In the genomic region with DNA sequence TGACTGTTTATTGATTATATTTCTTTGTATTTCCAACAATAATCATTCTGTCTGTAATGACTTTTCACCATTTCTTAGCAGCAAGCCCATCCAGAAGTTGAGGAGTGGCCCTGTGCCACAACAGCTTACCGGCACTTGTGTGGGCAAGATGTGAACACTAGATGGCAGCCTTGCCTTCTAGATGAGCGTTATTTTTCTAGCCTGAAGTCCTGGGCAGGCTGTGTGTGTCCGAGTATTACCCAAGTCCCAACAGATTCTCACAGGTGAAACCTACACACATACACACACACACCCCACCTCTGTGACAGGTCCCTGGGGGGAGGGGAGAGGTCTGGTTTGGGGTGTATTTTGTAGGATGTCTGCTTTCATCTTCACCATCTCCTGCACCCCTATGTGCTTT, we compare ENCODE assay signal across 8 mouse cellular contexts. TPM values are rescaled to one million over a fixed set of nuclear protein-coding genes. Genes with fewer than 3 reads are reported as not detected.
A peak's percentile ranks its signal among the peaks of the same experiment; 100 is the strongest.
DNase-seq lines count a peak whose midpoint lies in the region; ATAC-seq and TF ChIP-seq lines count a peak whose summit lies in the region.

No protein-coding gene starts in this region.

- H3K27ac ChIP-seq in bone marrow, adult 2 months (ENCODE audit: control insufficient read depth, insufficient read depth, low read depth, low read length, poor library complexity) = no peak overlapping the region
- H3K27ac ChIP-seq in embryonic fibroblast, embryonic 13.5 days (ENCODE audit: insufficient read depth, low read length) = no peak overlapping the region
- H3K27ac ChIP-seq in heart, embryonic 10.5 days = no peak overlapping the region
- no peak overlapping the region for H3K27ac ChIP-seq in liver, embryonic 12.5 days
- no peak overlapping the region for H3K27ac ChIP-seq in neural tube, embryonic 12.5 days

- no peaks in the 10 kb centered on the region for H3K9me3 ChIP-seq in heart, embryonic 10.5 days
- no peaks in the 10 kb centered on the region for H3K9me3 ChIP-seq in liver, embryonic 12.5 days (replicated peaks)
- H3K9me3 ChIP-seq in neural tube, embryonic 12.5 days = no peaks in the 10 kb centered on the region

- TF ChIP-seq POLR2A in bone marrow, adult 2 months (IDR thresholded peaks at IDR 0.05; ENCODE audit: borderline replicate concordance, control insufficient read depth, low read depth, low read length) = no peak
- no peak for TF ChIP-seq POLR2A in embryonic fibroblast, embryonic 13.5 days (IDR thresholded peaks at IDR 0.05; ENCODE audit: low read depth, low read length)

- H3K4me3 ChIP-seq in bone marrow, adult 2 months (replicated peaks; ENCODE audit: control insufficient read depth, low read depth, low read length) = no peak overlapping the region
- H3K4me3 ChIP-seq in embryonic fibroblast, embryonic 13.5 days (ENCODE audit: insufficient read depth, low read length) = no peak overlapping the region
- H3K4me3 ChIP-seq in heart, embryonic 10.5 days = no peak overlapping the region
- no peak overlapping the region for H3K4me3 ChIP-seq in liver, embryonic 12.5 days
- H3K4me3 ChIP-seq in neural tube, embryonic 12.5 days = no peak overlapping the region

- no peaks in the 10 kb centered on the region; the same call in 1 of the 2 replicates for H3K27me3 ChIP-seq in heart, embryonic 10.5 days (ENCODE audit: insufficient read depth, poor library complexity, severe bottlenecking)
- no peaks in the 10 kb centered on the region; the same call in 1 of the 2 replicates for H3K27me3 ChIP-seq in liver, embryonic 12.5 days (replicated peaks)
- H3K27me3 ChIP-seq in neural tube, embryonic 12.5 days (replicated peaks) = no peaks in the 10 kb centered on the region

- no peak overlapping the region for H3K9ac ChIP-seq in liver, embryonic 12.5 days
- no peak overlapping the region for H3K9ac ChIP-seq in neural tube, embryonic 12.5 days

- H3K4me1 ChIP-seq in bone marrow, adult 2 months (ENCODE audit: control insufficient read depth, insufficient read depth, low read length) = no peaks in the 10 kb centered on the region
- H3K4me1 ChIP-seq in embryonic fibroblast, embryonic 13.5 days (ENCODE audit: control insufficient read depth, insufficient read depth, low read length) = no peaks in the 10 kb centered on the region
- H3K4me1 ChIP-seq in heart, embryonic 10.5 days = no peaks in the 10 kb centered on the region
- H3K4me1 ChIP-seq in liver, embryonic 12.5 days = no peaks in the 10 kb centered on the region
- no peaks in the 10 kb centered on the region for H3K4me1 ChIP-seq in neural tube, embryonic 12.5 days

- peak; percentile 80 for DNase-seq in heart, embryonic 10.5 days (ENCODE audit: low spot score)
- peak; percentile 82 for DNase-seq in kidney, postnatal 14 days
- DNase-seq in telencephalon, adult 2 months (ENCODE audit: low read depth, low spot score) = peak; percentile 47

- H3K4me2 ChIP-seq in liver, embryonic 12.5 days = no peak overlapping the region
- H3K4me2 ChIP-seq in neural tube, embryonic 12.5 days (replicated peaks) = no peak overlapping the region

- WGBS in bone marrow, adult 2 months = under 1% methylated on average over 3 of the region's 3 CpGs
- 5% methylated on average over 3 of the region's 3 CpGs for WGBS in heart, embryonic 10.5 days
- WGBS in liver, embryonic 12.5 days (ENCODE audit: insufficient replicate concordance) = 1% methylated on average over 3 of the region's 3 CpGs
- 2% methylated on average over 3 of the region's 3 CpGs for WGBS in neural tube, embryonic 12.5 days

- H3K36me3 ChIP-seq in heart, embryonic 10.5 days = no peaks in the 10 kb centered on the region
- no peaks in the 10 kb centered on the region for H3K36me3 ChIP-seq in liver, embryonic 12.5 days
- no peaks in the 10 kb centered on the region for H3K36me3 ChIP-seq in neural tube, embryonic 12.5 days

- peak; percentile 89 for ATAC-seq in CD4-positive, CD25-positive, alpha-beta regulatory T cell, adult 4 months
- ATAC-seq in liver, embryonic 12.5 days = peak; percentile 35; the same call in 1 of the 2 replicates
- peak; percentile 53; the same call in 1 of the 2 replicates for ATAC-seq in neural tube, embryonic 12.5 days (ENCODE audit: low FRiP score, low read depth)

- peak; percentile 76 for TF ChIP-seq CTCF in bone marrow, adult 2 months (IDR thresholded peaks at IDR 0.05; ENCODE audit: control insufficient read depth, insufficient read depth, low read length)
- peak; percentile 84 for TF ChIP-seq CTCF in embryonic fibroblast, embryonic 13.5 days (IDR thresholded peaks at IDR 0.05; ENCODE audit: borderline replicate concordance, insufficient read depth, low read length)

RNA-seq across cellular contexts. Expression of gene Lrpprc, which starts 47.2 kb away (rescaled TPM):
- 10 to 100 TPM in 1 of 2 experiments, 1 to 10 TPM in 1; 9.9 to 11.8 TPM for polyA plus RNA-seq in CD4-positive, CD25-positive, alpha-beta regulatory T cell, adult 4 months (2017; shearing (Covaris generic))
- polyA plus RNA-seq in bone marrow, adult 2 months (2011; ENCODE audit: insufficient read depth, insufficient read length, low replicate concordance, missing spikeins) = 14.1 and 27.6 TPM in 2 replicates
- polyA plus RNA-seq in embryonic fibroblast, embryonic 13.5 days (2011; ENCODE audit: insufficient read length, low read depth, missing spikeins) = 42.6 and 43.6 TPM in 2 replicates
- polyA plus RNA-seq in heart, embryonic 10.5 days (2016; fragmentation: Nextera tagmentation; extraction: Ambion mirVana) = 61.6 and 76.6 TPM in 2 replicates
- 64.9 and 68.2 TPM in 2 replicates for polyA plus RNA-seq in liver, embryonic 12.5 days (2016; fragmentation: Nextera tagmentation; extraction: Ambion mirVana)
- 49.0 and 52.9 TPM in 2 replicates for polyA plus RNA-seq in neural tube, embryonic 12.5 days (2016; fragmentation: Nextera tagmentation; extraction: Ambion mirVana)

Comparison
In these comparisons a context has a peak if more than half of its experiments do, and no peak if none do; other contexts are left out.
1. ATAC-seq: peak in every context shown above with its lines; median percentile 89 in CD4-positive, CD25-positive, alpha-beta regulatory T cell, adult 4 months; 53 in neural tube, embryonic 12.5 days; 35 in liver, embryonic 12.5 days.